Mouse (Mus musculus) right cerebral cortex, postnatal 25 days (tissue): ENCODE results near the gene Wnt3.
"Not testable (repeated sequence)": the region's sequence is repeated elsewhere in the genome, so short reads cannot be mapped to it uniquely, and the experiment has no call there.

Experiments used
- DNase-seq: peaks from one replicate; pipeline ENCODE4 v3.0.0; 2022

Gene Wnt3

DNA sequence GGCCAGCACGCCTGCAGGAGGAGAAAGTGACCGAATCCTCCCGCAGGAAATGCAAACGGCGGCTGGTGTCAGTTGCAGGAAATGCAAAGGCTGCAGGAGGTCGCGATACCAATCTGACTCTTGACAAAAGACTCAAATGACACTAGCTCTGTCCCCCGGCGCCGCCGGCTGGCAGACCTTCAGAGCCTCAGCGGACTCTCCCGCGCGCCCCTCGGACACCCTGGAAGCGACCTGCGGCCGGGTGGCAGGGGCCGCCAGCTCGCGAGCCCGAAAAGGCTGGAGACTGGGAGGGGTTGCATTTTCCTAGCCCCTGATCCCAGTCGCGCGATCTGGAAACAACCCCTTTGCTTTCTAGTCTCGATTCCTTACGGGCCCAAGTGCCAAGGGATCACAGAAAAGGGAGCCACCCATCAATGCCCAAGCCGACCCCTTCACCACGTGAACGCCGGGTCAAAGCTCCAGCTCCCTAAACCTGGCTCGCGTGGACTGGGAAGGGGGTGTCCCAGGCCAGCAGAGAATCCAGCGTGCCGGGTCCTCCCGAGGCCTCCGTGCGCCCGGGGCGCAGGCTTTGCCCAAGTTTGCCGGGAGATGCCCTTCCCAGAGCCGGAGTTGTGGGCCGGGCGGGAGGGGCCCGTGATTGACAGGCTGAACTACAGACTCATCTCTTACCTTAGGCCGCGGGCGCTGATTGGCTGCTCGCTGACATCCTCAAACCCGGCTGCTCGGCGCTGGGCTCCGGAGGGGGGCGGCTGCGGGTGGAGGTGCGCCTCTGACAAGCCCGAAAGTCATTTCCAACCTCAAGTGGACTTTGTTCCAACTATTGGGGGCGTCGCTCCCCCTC is at the start of gene Wnt3:
TSS of gene Wnt3 (plus strand) at position 764 of the 841 bp plus-strand sequence.
- no peak for DNase-seq

DNA sequence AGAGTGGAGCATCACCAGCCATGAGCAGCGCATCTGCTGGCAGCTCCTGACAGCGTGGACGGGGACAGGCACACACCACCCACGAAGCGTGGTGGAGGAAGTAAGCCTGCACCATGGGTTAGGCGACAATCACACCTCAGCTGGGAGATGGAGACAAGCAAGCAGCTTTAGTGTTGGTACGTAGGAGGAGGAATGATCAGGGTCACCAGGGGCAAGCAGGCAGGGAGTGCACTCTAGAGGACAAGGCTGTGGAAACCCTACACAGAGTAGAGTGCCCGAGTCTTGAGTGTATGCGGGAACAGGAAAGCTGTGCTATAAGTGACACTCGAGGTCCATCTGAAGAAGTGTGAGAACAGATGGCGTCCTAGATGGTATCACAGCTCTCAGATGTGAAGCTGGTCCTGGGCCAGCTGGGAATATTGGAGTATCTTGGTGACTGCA is 49.6 kb upstream of the Wnt3 start:
- peak; percentile 16 for DNase-seq

DNA sequence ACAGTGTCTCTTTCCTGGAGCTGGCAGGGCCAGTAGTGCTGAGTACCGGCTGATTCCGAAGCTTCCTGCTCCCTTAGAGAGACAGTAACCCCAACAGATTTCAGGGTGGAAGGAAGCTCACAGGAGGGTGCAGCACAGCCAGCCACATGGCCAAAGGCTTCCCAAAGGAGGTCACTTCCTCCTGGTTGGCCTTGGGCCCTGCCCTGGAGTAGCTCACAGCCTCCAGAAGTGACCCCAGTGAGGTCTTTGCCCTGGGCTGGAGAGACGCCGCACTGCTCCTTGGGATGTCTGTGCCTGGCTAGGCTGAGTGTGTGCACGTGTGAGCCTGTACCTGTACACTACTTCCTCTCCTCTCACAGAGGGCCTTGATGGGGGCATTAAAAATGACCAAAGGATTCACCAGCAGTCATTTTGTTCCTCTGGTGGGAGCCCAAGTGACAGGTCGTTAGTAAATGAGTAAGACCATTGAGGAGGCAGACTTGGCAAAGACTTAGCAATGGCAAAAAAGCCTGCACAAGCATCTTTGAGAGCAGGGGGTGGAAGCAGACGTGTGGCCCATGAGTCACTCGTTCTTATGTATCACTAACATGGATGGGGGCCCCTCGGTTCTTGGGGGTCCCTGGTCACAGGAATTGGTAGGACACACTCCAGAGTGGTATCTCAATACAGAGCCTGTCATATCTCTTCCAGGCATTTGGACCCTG is 44.5 kb upstream of the Wnt3 start:
- no peak for DNase-seq

DNA sequence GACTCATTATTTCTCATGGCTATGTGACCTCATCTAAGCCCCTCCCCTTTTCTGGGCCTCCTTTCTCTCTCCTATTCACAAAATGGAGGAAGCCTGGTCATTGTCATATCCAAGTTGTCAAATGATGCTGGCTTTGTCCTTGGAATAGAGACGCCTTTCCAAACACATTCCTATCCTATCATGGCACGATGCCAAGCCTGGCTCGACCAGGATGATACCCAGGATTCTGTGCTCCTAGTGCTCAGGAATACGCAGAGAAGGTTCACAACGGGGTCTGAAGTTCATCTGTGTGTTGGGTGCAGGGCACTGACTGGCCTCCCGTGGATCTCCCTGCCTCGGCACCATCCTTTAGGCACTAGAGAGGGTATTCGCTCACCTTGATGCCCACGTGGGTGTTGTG is 42.4 kb upstream of the Wnt3 start:
- DNase-seq: no peak

DNA sequence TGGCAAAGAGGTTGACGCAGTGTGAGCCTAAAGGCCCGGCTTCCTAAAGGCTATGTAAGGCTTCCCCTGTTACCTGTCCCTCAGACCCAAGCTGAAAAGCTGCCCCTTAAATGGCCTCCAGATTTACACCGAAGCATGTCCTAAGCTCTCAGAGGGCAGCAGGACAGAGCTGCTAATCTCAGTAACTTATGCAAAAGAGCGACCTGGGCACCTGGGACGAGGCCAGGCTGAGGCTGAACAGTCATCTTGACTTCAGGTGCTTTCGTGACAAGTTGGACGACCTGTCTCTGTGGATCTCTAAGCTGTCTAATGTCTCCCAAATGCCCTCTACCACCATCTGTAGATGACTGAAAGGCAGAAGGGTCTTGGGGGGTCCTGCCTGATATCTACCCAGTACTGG is 41.6 kb upstream of the Wnt3 start:
- DNase-seq: no peak

DNA sequence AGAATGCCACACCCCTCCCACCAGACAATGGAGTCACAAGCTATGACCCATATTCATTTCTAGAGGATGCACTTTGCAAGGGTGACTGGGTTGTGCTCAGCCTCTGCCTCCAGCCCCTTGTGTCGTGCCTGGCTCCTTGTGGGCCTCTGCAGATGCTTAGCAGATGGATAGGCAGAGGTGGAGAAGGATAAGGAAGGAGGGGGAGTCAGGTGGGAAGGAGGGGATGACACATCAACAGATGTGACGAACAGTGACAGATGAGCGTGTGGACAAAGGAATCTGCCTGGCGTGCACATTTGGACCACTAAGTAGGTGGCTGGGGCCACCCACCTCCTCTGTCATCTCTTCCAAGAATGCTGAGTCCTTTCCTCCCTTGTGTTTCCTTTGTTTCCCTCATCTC is 40.9 kb upstream of the Wnt3 start:
- peak; percentile 42 for DNase-seq

DNA sequence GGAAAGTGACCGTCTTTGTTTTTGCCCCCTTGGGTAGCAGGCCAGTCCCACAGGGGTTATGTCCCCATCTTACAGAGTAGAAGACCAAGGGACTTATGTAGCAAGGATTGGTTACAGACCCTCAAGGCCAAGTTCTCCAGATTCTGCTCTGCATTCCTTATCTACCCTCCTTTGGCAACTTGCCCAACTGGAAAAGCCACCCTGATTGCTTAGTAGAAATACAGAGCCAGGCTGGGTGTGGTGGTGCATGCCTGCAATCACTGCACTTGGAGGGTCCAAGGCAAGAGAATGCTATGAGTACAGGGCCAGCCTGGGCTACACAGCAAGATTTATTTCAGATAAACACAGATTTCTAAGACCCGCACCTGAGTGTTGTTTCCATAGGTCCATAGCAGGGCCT is 40.0 kb upstream of the Wnt3 start:
- DNase-seq: no peak

DNA sequence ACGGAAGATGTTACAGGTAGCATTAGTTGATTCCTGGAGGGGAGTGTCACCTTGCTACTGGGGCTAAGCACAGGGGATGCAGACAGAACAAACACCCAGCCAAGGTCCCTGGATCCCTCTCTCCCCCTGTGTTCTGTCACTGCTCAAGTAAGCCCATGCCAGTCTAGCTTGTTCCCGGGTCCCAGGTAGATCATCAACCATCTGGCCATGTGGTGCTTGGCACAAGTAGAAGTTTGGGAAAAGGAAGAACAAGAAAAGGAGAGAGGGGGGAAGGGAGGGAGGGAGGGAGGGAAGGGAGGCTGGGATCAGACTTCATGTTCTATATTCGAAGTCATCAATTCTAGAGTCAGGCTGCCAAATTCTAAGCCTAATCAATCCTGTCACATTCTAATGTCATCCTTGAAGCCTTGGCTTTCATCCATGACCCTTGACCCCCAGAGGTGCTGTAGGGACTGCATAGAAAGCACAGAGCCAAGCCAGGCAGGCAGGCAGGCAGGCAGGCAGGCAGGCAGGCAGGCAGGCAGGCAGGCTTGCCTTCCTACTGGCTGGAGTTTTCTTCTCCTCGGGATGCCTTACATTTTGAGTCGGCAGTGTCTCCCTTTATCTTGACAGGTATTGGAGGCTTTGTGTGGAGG is 39.4 kb upstream of the Wnt3 start:
- no peak for DNase-seq

DNA sequence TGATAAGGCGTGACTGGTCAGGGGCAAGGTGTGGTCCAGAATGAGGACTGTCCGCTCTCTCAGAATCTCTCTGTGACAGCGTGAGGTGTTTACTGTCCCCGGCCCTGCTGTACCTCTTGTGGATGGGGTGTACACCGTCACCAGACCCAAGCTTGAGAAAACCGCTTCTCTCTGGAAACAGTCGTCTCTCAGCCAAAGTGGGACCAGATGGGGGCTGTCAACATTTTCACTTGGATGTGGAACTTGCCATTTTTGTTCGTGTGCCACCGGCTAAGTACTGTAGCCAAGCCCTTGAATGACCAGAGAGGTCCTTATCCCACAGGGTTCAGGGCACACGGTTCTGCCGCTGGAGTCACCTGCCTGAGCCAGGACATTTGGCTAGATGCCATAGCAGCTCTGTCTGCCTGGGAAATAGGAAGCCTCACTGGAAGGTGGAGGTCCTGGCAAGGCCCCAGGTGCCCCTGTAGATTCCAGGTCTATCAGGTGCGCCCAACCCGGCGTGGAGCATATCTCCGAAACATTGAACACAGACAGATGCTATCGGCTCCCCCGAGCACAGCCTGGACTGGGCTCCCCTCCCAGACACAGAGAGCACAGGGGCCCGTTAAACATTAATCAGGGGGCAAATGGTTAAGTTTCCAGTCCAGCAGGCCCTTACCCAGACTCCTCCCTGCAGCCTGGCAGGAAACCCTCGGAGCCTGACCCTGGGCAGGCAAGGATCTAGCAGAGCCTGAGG is 38.7 kb upstream of the Wnt3 start:
- DNase-seq: no peak

DNA sequence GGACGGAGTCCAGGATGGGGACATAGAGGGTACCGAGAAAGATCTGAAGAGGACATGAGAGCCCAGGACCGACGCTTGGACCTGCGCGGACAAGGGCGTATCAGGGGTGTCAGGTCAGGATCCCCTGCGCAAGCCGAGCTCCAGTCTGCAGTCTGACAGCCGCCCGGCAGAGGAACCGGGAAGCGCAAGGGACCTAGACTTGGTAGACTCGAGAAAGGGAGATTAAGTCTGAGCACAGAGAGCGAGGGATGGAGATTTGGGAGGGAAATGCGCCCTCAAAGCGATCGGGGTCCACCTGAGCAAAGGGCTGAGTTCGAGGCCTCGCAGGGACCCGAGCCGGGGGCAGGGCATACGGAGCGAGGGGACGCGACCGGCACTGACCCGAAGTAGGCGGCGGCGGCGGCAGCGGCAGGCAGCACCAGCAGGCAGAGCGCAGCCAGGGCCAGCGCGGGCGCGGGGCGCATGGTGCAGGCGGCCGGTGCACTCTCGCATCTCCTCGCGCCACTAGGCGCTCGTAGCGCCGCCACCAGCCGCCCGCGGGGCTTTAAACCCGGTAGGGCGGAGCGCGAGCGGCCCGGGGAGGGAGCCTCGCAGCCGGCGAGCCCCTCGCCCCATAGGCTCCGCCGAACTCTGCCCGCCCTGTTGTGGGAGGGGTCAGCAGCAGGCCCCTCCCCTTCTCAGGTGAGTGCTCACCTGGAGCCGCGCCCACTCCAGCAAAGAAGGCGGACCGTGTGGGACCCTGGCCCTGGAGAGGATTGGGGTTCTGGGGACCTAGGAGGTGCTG is 24.5 kb upstream of the Wnt3 start, which contains the start of gene Wnt9b:
TSS of gene Wnt9b (minus strand) at position 516 of the 784 bp plus-strand sequence.
- DNase-seq: peak; percentile 21

DNA sequence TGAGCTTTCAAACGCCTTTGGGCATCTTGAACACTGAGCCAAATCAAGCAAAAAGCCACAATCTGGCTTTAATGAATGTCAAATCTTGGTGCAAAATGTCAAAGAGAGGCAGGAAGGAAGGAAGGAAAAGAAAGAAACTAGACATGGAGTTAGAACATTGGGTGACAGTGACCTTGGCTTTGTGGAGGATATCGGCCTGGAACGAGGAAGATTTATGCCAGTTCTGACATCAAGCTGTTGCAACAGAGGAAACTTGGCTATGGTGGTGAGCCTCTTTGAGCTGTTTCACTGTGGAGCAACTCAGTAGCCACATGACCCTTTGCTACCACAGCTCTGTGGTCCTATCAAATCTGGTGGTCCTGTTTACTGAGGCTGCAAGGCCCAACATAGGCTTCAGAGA is 23.3 kb upstream of the Wnt3 start:
- no peak for DNase-seq

DNA sequence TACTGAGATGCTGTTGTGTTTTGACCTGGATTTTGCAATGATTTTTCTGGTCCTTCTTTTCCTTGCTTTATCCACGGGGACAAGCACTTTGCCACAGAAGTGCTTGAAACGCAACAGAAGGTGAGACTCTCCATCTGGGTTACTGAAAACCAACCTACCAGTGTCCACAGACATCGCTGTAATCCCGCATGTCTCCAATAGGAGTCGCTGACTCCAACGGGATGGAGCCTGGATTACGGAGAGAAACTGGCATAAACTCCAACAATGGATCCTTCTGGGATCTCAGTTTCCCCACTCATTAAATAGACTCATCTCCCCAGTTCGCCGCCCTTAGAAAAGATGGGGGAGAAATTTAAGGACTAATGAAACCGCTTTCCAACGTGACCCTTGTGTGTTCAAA is 15.9 kb upstream of the Wnt3 start:
- no peak for DNase-seq

DNA sequence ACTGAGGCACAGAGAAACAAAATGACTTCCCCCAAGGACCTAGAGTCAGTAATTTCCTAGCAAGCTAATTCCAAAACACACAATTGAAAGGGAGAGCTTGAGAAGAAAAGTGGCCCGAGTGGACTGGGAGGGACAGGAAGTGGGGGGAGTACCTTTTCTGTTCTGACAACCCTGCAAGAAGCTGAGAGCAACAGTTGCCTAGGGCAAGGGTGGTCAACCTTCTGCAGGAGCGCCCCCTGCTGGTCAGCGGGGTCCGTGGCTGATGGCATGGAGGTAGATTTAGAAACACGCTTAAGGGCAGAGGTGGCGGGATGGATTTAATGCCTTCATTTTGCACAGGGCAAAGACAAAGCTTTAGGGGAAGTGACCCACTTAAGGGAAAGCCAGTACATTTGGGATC is 15.2 kb upstream of the Wnt3 start:
- DNase-seq: no peak

DNA sequence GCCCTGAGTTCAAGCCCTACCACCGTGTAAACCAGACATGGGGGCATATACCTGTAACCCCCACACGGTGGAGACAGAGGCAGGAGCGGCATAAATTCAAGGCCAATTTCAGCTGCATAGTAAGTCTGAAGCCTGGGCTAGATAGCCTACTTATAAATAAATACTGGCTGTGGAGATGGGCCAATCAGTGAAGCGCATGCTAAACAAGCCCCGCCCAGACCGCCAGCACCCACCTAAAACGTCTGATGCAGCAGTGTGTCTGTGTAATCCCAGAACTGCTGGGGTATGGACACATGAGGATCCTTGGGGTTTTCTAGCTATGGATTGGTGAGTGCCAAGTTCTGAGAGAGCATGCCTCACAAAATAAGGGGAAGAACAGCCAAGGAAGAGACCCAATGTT is 13.8 kb upstream of the Wnt3 start:
- no peak for DNase-seq

DNA sequence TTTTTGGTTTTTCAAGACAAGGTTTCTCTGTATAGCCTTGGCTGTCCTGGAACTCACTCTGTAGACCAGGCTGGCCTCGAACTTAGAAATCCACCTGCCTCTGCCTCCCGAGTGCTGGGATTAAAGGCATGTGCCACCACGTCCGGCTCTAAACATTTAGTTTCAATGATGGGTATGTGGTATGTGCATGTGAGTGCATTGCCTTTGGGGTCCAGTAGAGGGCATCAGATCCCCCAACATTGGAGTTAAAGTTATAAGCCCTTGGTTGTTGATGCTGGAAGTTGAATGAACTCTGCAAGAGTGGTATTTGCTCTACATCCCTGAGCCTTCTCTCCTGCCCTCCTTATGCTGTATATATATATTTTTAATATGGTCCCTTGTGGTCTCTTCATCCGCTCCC is 13.1 kb upstream of the Wnt3 start:
- DNase-seq: not testable (repeated sequence)

DNA sequence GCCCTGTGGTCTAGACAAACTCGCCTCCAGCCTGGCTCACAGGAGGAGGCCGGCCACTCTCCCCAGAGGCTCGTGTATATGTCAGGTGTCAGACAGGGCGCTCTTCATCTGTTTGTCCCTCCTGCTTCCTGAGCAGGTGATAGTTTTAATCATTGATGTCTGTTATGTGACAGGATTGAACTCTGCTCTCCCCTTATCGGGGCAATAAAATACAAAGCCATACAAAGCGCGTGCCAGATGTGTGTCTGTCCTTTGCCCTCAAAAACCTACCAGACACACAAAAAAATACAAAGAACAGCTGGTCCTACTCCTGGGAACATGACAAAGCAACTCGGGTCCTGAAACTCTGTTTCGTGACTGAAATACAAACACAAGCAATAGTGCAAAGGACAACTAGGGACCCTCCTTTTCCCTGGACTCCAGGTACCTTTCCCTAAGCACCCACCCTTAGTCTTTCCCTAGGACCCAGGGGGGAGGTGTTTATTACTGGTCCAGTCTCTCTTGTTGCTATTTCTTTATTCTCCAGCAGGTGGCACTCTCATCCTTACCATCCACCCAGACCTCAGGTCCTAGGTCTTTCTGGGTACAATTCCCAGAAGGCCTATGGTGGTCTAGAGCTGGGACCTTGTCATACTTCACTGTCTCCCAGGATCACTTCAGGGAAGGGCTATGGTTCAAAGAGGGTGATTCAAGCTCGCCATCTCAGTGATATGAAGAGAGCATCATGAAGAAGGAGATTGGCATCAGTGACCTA is 10.4 kb upstream of the Wnt3 start:
- DNase-seq: no peak

DNA sequence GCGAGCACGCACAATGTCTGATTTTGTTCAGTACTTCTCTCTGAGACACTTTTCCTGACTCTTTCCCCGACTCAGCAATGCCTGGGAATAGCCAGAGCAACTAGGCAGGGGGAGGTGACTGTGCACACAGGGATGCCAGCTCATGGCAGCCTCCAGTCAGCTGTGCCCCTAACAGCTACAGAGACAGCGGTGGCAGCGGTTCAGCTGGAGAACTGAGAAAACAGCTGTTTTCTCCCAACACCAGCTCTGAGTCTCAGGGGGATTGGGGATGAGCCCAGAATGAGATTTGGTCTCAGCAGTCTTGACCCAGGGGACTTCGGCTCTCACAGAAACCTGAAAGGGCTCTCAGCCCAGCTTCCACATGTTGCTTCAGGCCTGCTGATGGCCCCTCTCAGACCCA is 9.3 kb upstream of the Wnt3 start:
- no peak for DNase-seq

DNA sequence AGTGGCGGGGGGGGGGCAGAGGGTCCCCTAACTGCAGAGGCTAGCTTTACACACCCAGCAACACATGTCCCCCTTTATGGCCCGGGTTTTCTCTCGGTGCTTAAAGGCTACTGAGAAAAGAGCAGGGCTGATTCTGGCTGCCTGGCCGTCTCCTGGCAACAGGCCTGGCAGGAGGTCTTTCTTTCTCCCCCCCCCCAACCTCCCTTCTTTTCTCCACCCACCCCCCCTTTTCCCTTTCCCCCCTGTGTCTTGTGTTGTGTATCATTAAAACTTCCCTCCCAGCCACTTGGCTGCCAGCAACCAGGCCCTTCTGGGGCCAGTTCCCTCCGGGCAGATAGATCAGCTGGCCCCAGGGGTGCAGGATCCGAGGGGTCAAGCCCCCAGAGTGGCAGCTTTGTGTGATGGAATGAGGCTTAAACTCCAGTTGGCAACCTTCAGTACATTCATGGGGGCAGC is 8.4 kb upstream of the Wnt3 start:
- no peak for DNase-seq

DNA sequence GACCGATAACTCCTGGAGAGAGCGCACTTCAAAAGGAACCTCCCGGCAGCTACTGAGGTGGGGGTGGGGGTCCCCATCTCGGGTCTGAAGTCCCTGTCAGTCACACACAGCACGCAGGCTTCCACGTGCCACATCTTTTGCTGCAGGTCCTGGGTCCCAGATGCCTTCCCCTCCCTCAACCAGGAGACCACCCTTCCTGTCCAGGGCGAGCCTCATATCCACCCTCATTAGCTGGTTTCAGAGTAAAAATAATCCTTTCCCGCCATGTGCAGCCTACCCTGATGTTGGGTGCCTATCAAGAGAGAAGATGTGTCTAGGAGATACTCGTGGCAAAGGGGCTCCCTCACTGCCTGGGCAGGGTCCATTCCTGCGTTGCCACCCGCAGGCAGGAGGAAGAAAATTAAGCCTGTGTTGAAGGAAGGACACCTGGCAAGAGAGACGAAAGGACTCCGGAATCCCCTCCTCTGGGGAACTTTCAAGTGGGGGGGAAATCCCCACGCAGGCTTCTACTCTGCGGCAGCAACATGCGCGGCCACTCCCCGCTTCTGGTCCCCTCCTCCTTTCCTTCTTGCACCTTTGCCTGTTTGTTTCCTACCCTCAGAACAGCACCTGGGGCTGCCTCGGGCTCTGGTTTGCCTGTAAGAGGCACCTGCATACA is 2.7 kb upstream of the Wnt3 start:
- DNase-seq: no peak

DNA sequence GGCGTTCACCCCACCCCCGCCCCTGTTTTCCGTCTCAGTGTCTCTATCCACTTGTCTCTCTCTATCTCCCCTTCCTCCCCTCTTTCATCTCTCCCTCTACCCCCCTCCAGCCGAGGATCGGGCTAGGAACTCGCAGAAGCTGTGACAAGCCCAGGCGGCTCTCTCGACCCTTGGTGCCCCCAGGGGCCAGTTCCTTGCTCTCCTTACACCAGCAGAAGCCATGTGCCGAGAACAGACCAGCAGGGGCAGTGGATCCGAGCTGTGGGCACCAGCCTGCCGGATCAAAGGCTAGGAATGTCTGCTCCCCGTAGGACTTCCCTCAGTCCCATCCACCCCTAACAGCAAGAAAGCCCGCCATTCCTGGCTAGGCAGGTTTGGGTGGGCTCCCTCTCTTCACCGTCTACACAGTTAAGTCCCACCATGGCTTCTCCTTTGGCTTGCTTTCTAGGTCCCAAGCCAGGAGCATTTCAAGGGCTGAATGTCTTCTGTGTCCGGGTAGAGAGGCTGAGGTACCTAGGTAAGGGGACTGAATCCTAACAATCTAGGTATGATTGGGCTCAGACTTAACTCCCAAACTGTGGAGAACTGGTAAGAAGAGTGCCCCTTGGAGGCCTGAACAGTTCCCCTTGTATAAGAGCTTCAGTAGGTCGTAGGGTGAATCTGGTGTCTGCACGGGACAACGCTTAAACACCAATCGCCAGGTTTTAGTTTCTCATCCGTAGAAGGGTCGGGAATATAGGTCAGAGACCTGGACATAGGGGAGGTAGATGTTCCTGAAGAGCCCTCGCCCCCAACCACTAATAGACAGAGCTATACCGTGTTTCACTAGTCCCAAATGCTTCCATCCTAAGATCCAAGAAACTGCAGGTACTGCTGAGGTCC is 1.2 kb upstream of the Wnt3 start:
- DNase-seq: no peak
